Mouse (Mus musculus) lung, adult 2 months (tissue): Measurements from ENCODE around the gene Gm3558. TPM values are rescaled to one million over a fixed set of nuclear protein-coding genes. Genes with fewer than 3 reads are reported as not detected.
"Not testable (repeated sequence)": the region's sequence is repeated elsewhere in the genome, so short reads cannot be mapped to it uniquely, and the experiment has no call there.

ENCODE experiments used
- DNase-seq: peaks from one replicate; pipeline ENCODE4 v3.0.0; 2022
- H3K4me1 ChIP-seq: fragments of 200-500 bp; 2 replicates; pipeline ENCODE4 v1.6.1; 2011; ENCODE audit warnings: low read length; ENCODE audit not compliant: control insufficient read depth, insufficient read depth
- H3K4me3 ChIP-seq: fragments of 200-500 bp; replicated peaks from 2 replicates; pipeline ENCODE3; 2011; ENCODE audit warnings: low read depth, mild to moderate bottlenecking, control low read depth, low read length; ENCODE audit errors: extremely low read depth
- WGBS: fragments of 180-500 bp; shearing (Covaris S2); methylation state at CpG from one replicate; pipeline ENCODE4 v1.1.7; 2018; 5-methylcytosine and 5-hydroxymethylcytosine counted together
- polyA plus RNA-seq: library from polyadenylated mRNA; depleted of rRNA; stranded (reverse); fragments of >200 nt; gene quantifications from 2 replicates; pipeline ENCODE4 v1.2.3, GENCODE M21; 2012; rRNA removed

The Gm3558 gene
- polyA plus RNA-seq = 0.19 and 0.20 TPM in 2 replicates

- H3K4me3 ChIP-seq, DNase-seq, H3K4me1 ChIP-seq: not testable (repeated sequence)
- 5% methylated on average over 4 of the region's 34 CpGs for WGBS
These were observed at the start of gene Gm3558 for GRCm38 (mm10) chr14:7568382-7568781. Gene Gm3558 (minus strand): TSS chr14:7568566.

- no CpG with 5 or more reads among the region's 2 CpGs for WGBS
- DNase-seq, H3K4me3 ChIP-seq, H3K4me1 ChIP-seq: not testable (repeated sequence)
These were observed 27.1 kb upstream of the Gm3558 start, which contains the start of gene Gm10338 for GRCm38 (mm10) chr14:7595492-7595891. Gene Gm10338 (minus strand): TSS chr14:7595592.

GRCm38 (mm10) chr14:7567890-7568289, 476 bp downstream of the Gm3558 start:
- not testable (repeated sequence) for DNase-seq, H3K4me1 ChIP-seq, H3K4me3 ChIP-seq
- under 1% methylated on average over 21 of the region's 27 CpGs for WGBS

GRCm38 (mm10) chr14:7567266-7567665, 1.1 kb downstream of the Gm3558 start:
- WGBS = 2% methylated on average over 6 of the region's 9 CpGs
- not testable (repeated sequence) for H3K4me3 ChIP-seq, DNase-seq, H3K4me1 ChIP-seq

Other genes starting within 250 kb of the Gm3558 start
- not detected in 2 replicates for gene Gm5797, start 236.2 kb downstream of the Gm3558 start, polyA plus RNA-seq
- gene Gm8374, start 203.4 kb downstream of the Gm3558 start, polyA plus RNA-seq = not detected in 2 replicates
- not detected in 2 replicates for gene Gm3755, start 117.6 kb downstream of the Gm3558 start, polyA plus RNA-seq
- gene Gm3752, start 84.8 kb downstream of the Gm3558 start, polyA plus RNA-seq = 0.11 and 0.12 TPM in 2 replicates
- gene Gm10338, start 27.0 kb upstream of the Gm3558 start, polyA plus RNA-seq = not detected in 2 replicates
- not detected in 2 replicates for gene Gm10128, start 75.4 kb upstream of the Gm3558 start, polyA plus RNA-seq
- gene Gm26661, start 223.0 kb upstream of the Gm3558 start, polyA plus RNA-seq = not detected in 2 replicates
- 22.3 and 26.4 TPM in 2 replicates for gene Flnb, start 249.4 kb upstream of the Gm3558 start, polyA plus RNA-seq